Comparison of ENCODE assay signal across 8 mouse cellular contexts in genomic region chr11:19760861-19761693, GRCm38 (mm10).
DNase-seq lines count a peak whose midpoint lies in the region; ATAC-seq lines count a peak whose summit lies in the region.

No protein-coding gene starts in this region.

- peak overlapping the region; percentile 11; the same call in 1 of the 2 replicates for H3K4me3 ChIP-seq in hindbrain, embryonic 12.5 days
- peak overlapping the region; percentile 26 for H3K4me3 ChIP-seq in lung, embryonic 15.5 days

- no peak; the same call in 1 of the 2 replicates for ATAC-seq in hindbrain, embryonic 12.5 days (ENCODE audit: low FRiP score)
- ATAC-seq in lung, embryonic 15.5 days (ENCODE audit: borderline replicate concordance, extremely low read depth, low FRiP score, low TSS enrichment) = no peak
- no peak for ATAC-seq in monocyte, adult 5-6 weeks (replicated peaks; ENCODE audit: insufficient number of reproducible peaks, low FRiP score, low TSS enrichment, poor library complexity, severe bottlenecking)

- DNase-seq in adipocyte (ENCODE audit: low spot score) = peak; percentile 83
- DNase-seq in cerebellum, postnatal 14 days = peak; percentile 77 to 81
- DNase-seq in frontal cortex, postnatal 14 days (ENCODE audit: low spot score in 2 of 2) = peak; percentile 17 to 62
- peak; percentile 59 to 71 for DNase-seq in layer of hippocampus, postnatal 10 days (ENCODE audit: low spot score in 2 of 2)
- peak; percentile 54 for DNase-seq in ovary, postnatal 36 days (ENCODE audit: low spot score)

- H3K27me3 ChIP-seq in hindbrain, embryonic 12.5 days = peaks cover 6% of the 10 kb centered on the region; the same call in 1 of the 2 replicates
- no peaks in the 10 kb centered on the region for H3K27me3 ChIP-seq in lung, embryonic 15.5 days

- H3K9me3 ChIP-seq in hindbrain, embryonic 12.5 days (replicated peaks) = no peaks in the 10 kb centered on the region
- no peaks in the 10 kb centered on the region for H3K9me3 ChIP-seq in lung, embryonic 15.5 days

- WGBS in hindbrain, embryonic 12.5 days = 14% methylated on average over 16 of the region's 16 CpGs
- WGBS in lung, embryonic 15.5 days = 8% methylated on average over 16 of the region's 16 CpGs

- peak overlapping the region; percentile 43 for H3K4me2 ChIP-seq in hindbrain, embryonic 12.5 days (replicated peaks)
- peak overlapping the region; percentile 40 for H3K4me2 ChIP-seq in lung, embryonic 15.5 days

- peaks cover 16% of the 10 kb centered on the region for H3K4me1 ChIP-seq in hindbrain, embryonic 12.5 days
- H3K4me1 ChIP-seq in lung, embryonic 15.5 days = 0 out of 2 replicates have a peak, but pooled peaks cover 5% of the 10 kb centered on the region

- no peak overlapping the region for H3K27ac ChIP-seq in hindbrain, embryonic 12.5 days
- H3K27ac ChIP-seq in lung, embryonic 15.5 days = no peak overlapping the region

- no peaks in the 10 kb centered on the region for H3K36me3 ChIP-seq in hindbrain, embryonic 12.5 days
- H3K36me3 ChIP-seq in lung, embryonic 15.5 days = no peaks in the 10 kb centered on the region

- H3K9ac ChIP-seq in hindbrain, embryonic 12.5 days = 0 out of 2 replicates have a peak overlapping the region, but pooled peaks have one; percentile 13
- H3K9ac ChIP-seq in lung, embryonic 15.5 days = no peak overlapping the region
